Mouse (Mus musculus) lung, postnatal 0 days (tissue): Measurements from ENCODE around the gene Sec31b.
A peak's percentile ranks its signal among the peaks of the same experiment; 100 is the strongest.

Experiments
- CTCF ChIP-seq: IDR thresholded peaks from 2 replicates; pipeline ENCODE4 v1.5.1; 2016; ENCODE audit warnings: antibody characterized with exemption, mild to moderate bottlenecking
- EP300 ChIP-seq: IDR thresholded peaks from 2 replicates; pipeline ENCODE4 v1.6.1; 2016; ENCODE audit warnings: antibody characterized with exemption, mild to moderate bottlenecking, control low read depth

DNA sequence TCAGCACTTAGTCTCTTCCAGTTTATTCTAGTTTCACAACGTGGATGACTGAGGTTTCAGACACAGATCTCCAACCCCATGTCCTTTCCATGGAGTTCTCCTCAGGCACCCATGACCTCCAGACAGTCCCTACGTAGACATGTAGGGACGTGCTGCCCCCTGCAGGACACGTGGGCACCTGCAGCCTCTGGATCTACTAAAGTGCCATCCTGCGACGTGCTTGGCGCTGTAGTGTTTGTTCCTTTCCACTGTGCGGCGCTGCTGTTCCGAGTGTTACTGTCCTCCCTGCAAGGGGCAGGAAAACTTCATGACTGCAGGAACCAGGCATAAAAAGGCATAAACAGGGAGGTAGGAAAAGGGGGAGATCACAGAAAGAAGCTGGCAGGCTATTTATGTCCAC lies 71.5 kb downstream of the Sec31b start:
- TF ChIP-seq CTCF (peak; percentile 100), EP300 (no peak)
